Mouse (Mus musculus): ENCODE results near the gene Cacna1c. TPM values are rescaled to one million over a fixed set of nuclear protein-coding genes. Genes with fewer than 3 reads are reported as not detected.

Gene Cacna1c
- polyA plus RNA-seq, 1 experiment from 2014 or later, result 2.8 TPM

- no peak for DNase-seq (ENCODE audit: low spot score)
- 92% methylated on average over 8 of the region's 8 CpGs for WGBS
- Histone ChIP-seq H3K36me3 (no peaks in the 10 kb centered on the region), H3K27ac (no peak overlapping the region), H3K9me3 (no peaks in the 10 kb centered on the region), H3K27me3 (ENCODE audit: insufficient read depth, poor library complexity, severe bottlenecking) (no peaks in the 10 kb centered on the region), H3K4me3 (no peak overlapping the region), H3K4me1 (replicated peaks) (peaks cover 3% of the 10 kb centered on the region; the same call in 1 of the 2 replicates)
Measured at GRCm38 (mm10) chr6:119021226-119021625, 175.0 kb downstream of the Cacna1c start.

- H3K4me3 ChIP-seq, result no peak overlapping the region
- 95% methylated on average over 6 of the region's 6 CpGs for WGBS
- DNase-seq (ENCODE audit: low spot score), result no peak
Measured at GRCm38 (mm10) chr6:119018956-119019355, 177.3 kb downstream of the Cacna1c start.

GRCm38 (mm10) chr6:119018256-119018655, 178.0 kb downstream of the Cacna1c start:
- H3K9me3 ChIP-seq, result no peaks in the 10 kb centered on the region
- 93% methylated on average over 2 of the region's 2 CpGs for WGBS

More at GRCm38 (mm10) chr6:119018956-119019355, 177.3 kb downstream of the Cacna1c start:
- Histone ChIP-seq H3K9me3 (no peaks in the 10 kb centered on the region), H3K27ac (no peak overlapping the region), H3K27me3 (ENCODE audit: insufficient read depth, poor library complexity, severe bottlenecking) (no peaks in the 10 kb centered on the region), H3K4me1 (replicated peaks) (peaks cover 3% of the 10 kb centered on the region), H3K36me3 (no peaks in the 10 kb centered on the region)

GRCm38 (mm10) chr6:119017498-119017897, 178.7 kb downstream of the Cacna1c start:
- Histone ChIP-seq H3K36me3 (no peaks in the 10 kb centered on the region), H3K27ac (no peak overlapping the region), H3K27me3 (ENCODE audit: insufficient read depth, poor library complexity, severe bottlenecking) (no peaks in the 10 kb centered on the region), H3K4me3 (no peak overlapping the region), H3K4me1 (replicated peaks) (peaks cover 3% of the 10 kb centered on the region), H3K9me3 (no peaks in the 10 kb centered on the region)
- DNase-seq (ENCODE audit: low spot score), result no peak
- WGBS, result 90% methylated on average over 10 of the region's 10 CpGs

More at GRCm38 (mm10) chr6:119018256-119018655, 178.0 kb downstream of the Cacna1c start:
- Histone ChIP-seq H3K27me3 (ENCODE audit: insufficient read depth, poor library complexity, severe bottlenecking) (no peaks in the 10 kb centered on the region), H3K27ac (no peak overlapping the region), H3K4me3 (no peak overlapping the region), H3K4me1 (replicated peaks) (peaks cover 3% of the 10 kb centered on the region), H3K36me3 (no peaks in the 10 kb centered on the region)
- DNase-seq (ENCODE audit: low spot score), result no peak

GRCm38 (mm10) chr6:119015346-119015745, 180.9 kb downstream of the Cacna1c start:
- Histone ChIP-seq H3K9me3 (no peaks in the 10 kb centered on the region), H3K4me1 (replicated peaks) (peaks cover 3% of the 10 kb centered on the region), H3K27me3 (ENCODE audit: insufficient read depth, poor library complexity, severe bottlenecking) (no peaks in the 10 kb centered on the region), H3K4me3 (no peak overlapping the region), H3K36me3 (no peaks in the 10 kb centered on the region), H3K27ac (no peak overlapping the region)
- WGBS, result 73% methylated on average over 2 of the region's 2 CpGs
- DNase-seq (ENCODE audit: low spot score), result no peak

- no peaks in the 10 kb centered on the region for H3K9me3 ChIP-seq
- 91% methylated on average over 13 of the region's 13 CpGs for WGBS
Measured at GRCm38 (mm10) chr6:119013168-119014098, 182.8 kb downstream of the Cacna1c start.

GRCm38 (mm10) chr6:119010875-119011274, 185.3 kb downstream of the Cacna1c start:
- Histone ChIP-seq H3K27me3 (ENCODE audit: insufficient read depth, poor library complexity, severe bottlenecking) (no peaks in the 10 kb centered on the region), H3K36me3 (no peaks in the 10 kb centered on the region), H3K27ac (no peak overlapping the region), H3K9me3 (no peaks in the 10 kb centered on the region), H3K4me1 (replicated peaks) (peaks cover 13% of the 10 kb centered on the region), H3K4me3 (no peak overlapping the region)
- WGBS, result 80% methylated on average over 3 of the region's 3 CpGs
- no peak for DNase-seq (ENCODE audit: low spot score)

More at GRCm38 (mm10) chr6:119013168-119014098, 182.8 kb downstream of the Cacna1c start:
- Histone ChIP-seq H3K27ac (no peak overlapping the region), H3K36me3 (no peaks in the 10 kb centered on the region), H3K4me3 (no peak overlapping the region), H3K27me3 (ENCODE audit: insufficient read depth, poor library complexity, severe bottlenecking) (no peaks in the 10 kb centered on the region), H3K4me1 (replicated peaks) (peaks cover 11% of the 10 kb centered on the region)
- DNase-seq (ENCODE audit: low spot score), result no peak

GRCm38 (mm10) chr6:119009526-119009925, 186.7 kb downstream of the Cacna1c start:
- Histone ChIP-seq H3K27ac (no peak overlapping the region), H3K36me3 (no peaks in the 10 kb centered on the region), H3K4me3 (no peak overlapping the region), H3K4me1 (replicated peaks) (peaks cover 13% of the 10 kb centered on the region), H3K27me3 (ENCODE audit: insufficient read depth, poor library complexity, severe bottlenecking) (no peaks in the 10 kb centered on the region), H3K9me3 (no peaks in the 10 kb centered on the region)
- 81% methylated on average over 7 of the region's 7 CpGs for WGBS
- DNase-seq (ENCODE audit: low spot score), result no peak

- 59% methylated on average over 7 of the region's 7 CpGs for WGBS
- H3K4me3 ChIP-seq, result no peak overlapping the region
- no peak for DNase-seq (ENCODE audit: low spot score)
- no peak overlapping the region; the same call in 1 of the 2 replicates for H3K27ac ChIP-seq
- no peaks in the 10 kb centered on the region for H3K9me3 ChIP-seq
- H3K36me3 ChIP-seq, result no peaks in the 10 kb centered on the region
- H3K4me1 ChIP-seq (replicated peaks), result peaks cover 13% of the 10 kb centered on the region
- no peaks in the 10 kb centered on the region for H3K27me3 ChIP-seq (ENCODE audit: insufficient read depth, poor library complexity, severe bottlenecking)
Measured at GRCm38 (mm10) chr6:119008638-119009166, 187.5 kb downstream of the Cacna1c start.

- DNase-seq (ENCODE audit: low spot score), result no peak
- Histone ChIP-seq H3K27ac (no peak overlapping the region), H3K27me3 (ENCODE audit: insufficient read depth, poor library complexity, severe bottlenecking) (no peaks in the 10 kb centered on the region), H3K4me3 (no peak overlapping the region), H3K4me1 (replicated peaks) (peaks cover 13% of the 10 kb centered on the region), H3K9me3 (no peaks in the 10 kb centered on the region), H3K36me3 (no peaks in the 10 kb centered on the region)
- 97% methylated on average over 5 of the region's 5 CpGs for WGBS
Measured at GRCm38 (mm10) chr6:119004596-119004995, 191.6 kb downstream of the Cacna1c start.

- no peak for DNase-seq (ENCODE audit: low spot score)
- no peaks in the 10 kb centered on the region for H3K36me3 ChIP-seq
Measured at GRCm38 (mm10) chr6:119001442-119001841, 194.8 kb downstream of the Cacna1c start.

GRCm38 (mm10) chr6:119000255-119000654, 196.0 kb downstream of the Cacna1c start:
- Histone ChIP-seq H3K27me3 (ENCODE audit: insufficient read depth, poor library complexity, severe bottlenecking) (no peaks in the 10 kb centered on the region), H3K4me3 (no peak overlapping the region), H3K9me3 (no peaks in the 10 kb centered on the region), H3K27ac (no peak overlapping the region), H3K4me1 (replicated peaks) (no peaks in the 10 kb centered on the region), H3K36me3 (no peaks in the 10 kb centered on the region)
- DNase-seq (ENCODE audit: low spot score), result no peak
- 78% methylated on average over 3 of the region's 3 CpGs for WGBS

More at GRCm38 (mm10) chr6:119001442-119001841, 194.8 kb downstream of the Cacna1c start:
- no peak overlapping the region for H3K4me3 ChIP-seq
- H3K9me3 ChIP-seq, result no peaks in the 10 kb centered on the region
- no peak overlapping the region for H3K27ac ChIP-seq
- H3K4me1 ChIP-seq (replicated peaks), result no peaks in the 10 kb centered on the region
- H3K27me3 ChIP-seq (ENCODE audit: insufficient read depth, poor library complexity, severe bottlenecking), result no peaks in the 10 kb centered on the region
- 53% methylated on average over 2 of the region's 2 CpGs for WGBS

- Histone ChIP-seq H3K4me3 (no peak overlapping the region), H3K9me3 (no peaks in the 10 kb centered on the region), H3K27me3 (ENCODE audit: insufficient read depth, poor library complexity, severe bottlenecking) (no peaks in the 10 kb centered on the region), H3K4me1 (replicated peaks) (no peaks in the 10 kb centered on the region), H3K27ac (no peak overlapping the region), H3K36me3 (no peaks in the 10 kb centered on the region)
- 89% methylated on average over 2 of the region's 2 CpGs for WGBS
- DNase-seq (ENCODE audit: low spot score), result no peak
Measured at GRCm38 (mm10) chr6:118999329-118999875, 196.8 kb downstream of the Cacna1c start.
